Mouse (Mus musculus) bone marrow, adult 2 months (tissue): Measurements from ENCODE around the gene Gm13271.
A peak's percentile ranks its signal among the peaks of the same experiment; 100 is the strongest.

Source experiments
- CTCF ChIP-seq: fragments of 200-500 bp; IDR thresholded peaks from 2 replicates; pipeline ENCODE4 v1.5.1; 2011; ENCODE audit warnings: low read length, control low read depth; ENCODE audit not compliant: control insufficient read depth, insufficient read depth
- POLR2A ChIP-seq: fragments of 200-500 bp; IDR thresholded peaks from 2 replicates; pipeline ENCODE4 v1.6.1; 2011; ENCODE audit warnings: low read depth, mild to moderate bottlenecking, control low read depth, low read length, borderline replicate concordance; ENCODE audit not compliant: control insufficient read depth

- TF ChIP-seq POLR2A (peak; percentile 50; the same call in 1 of the 2 replicates), CTCF (peak; percentile 8; the same call in 1 of the 2 replicates)
These were observed 8.8 kb downstream of the Gm13271 start for GRCm38 (mm10) chr4:88763384-88764018.
